Mouse (Mus musculus): ENCODE results near the gene Scd3. TPM values are rescaled to one million over a fixed set of nuclear protein-coding genes. Genes with fewer than 3 reads are reported as not detected.

Gene Scd3
- polyA plus RNA-seq, 1 experiment from 2014 or later, result 0.05 TPM

GRCm38 (mm10) chr19:44283157-44284024 lies 80.3 kb downstream of the Scd3 start:
- ChIA-PET CTCF (interaction anchor here (0.8 kb wide), 1 partner anchor 23 kb away, joined by 3 read pairs; no protein-coding TSS in a partner anchor), POLR2A (no interaction called here)
- H3K27me3 ChIP-seq, result no peaks in the 10 kb centered on the region
- ATAC-seq (no peak), DNase-seq (ENCODE audit: low read depth, low spot score) (no peak)
- in situ Hi-C loops (cut with MboI; ENCODE audit: low pct_unique_long_range_greater_than_20kb), result no loop called here
- no peak for TF ChIP-seq CTCF (IDR thresholded peaks at IDR 0.05)

- no peak for DNase-seq (ENCODE audit: low read depth, low spot score)
- no peak for TF ChIP-seq CTCF (IDR thresholded peaks at IDR 0.05)
- no peaks in the 10 kb centered on the region for H3K27me3 ChIP-seq
- CTCF ChIA-PET, result interaction anchor here (0.8 kb wide), 1 partner anchor 24 kb away, joined by 3 read pairs; no protein-coding TSS in a partner anchor
- POLR2A ChIA-PET, result no interaction called here
- ATAC-seq, result peak; percentile 52
- in situ Hi-C loops (cut with MboI; ENCODE audit: low pct_unique_long_range_greater_than_20kb), result no loop called here
Measured at GRCm38 (mm10) chr19:44284025-44284695, 81.1 kb downstream of the Scd3 start.

GRCm38 (mm10) chr19:44284723-44285122 lies 81.7 kb downstream of the Scd3 start:
- CTCF ChIA-PET, result interaction anchor here (1.0 kb wide), 1 partner anchor 10 kb away, joined by 3 read pairs; no protein-coding TSS in a partner anchor
- in situ Hi-C loops (cut with MboI; ENCODE audit: low pct_unique_long_range_greater_than_20kb), result no loop called here
- no peaks in the 10 kb centered on the region for H3K27me3 ChIP-seq
- ATAC-seq (no peak), DNase-seq (ENCODE audit: low read depth, low spot score) (no peak)
- TF ChIP-seq CTCF (IDR thresholded peaks at IDR 0.05), result no peak
- POLR2A ChIA-PET, result no interaction called here

- H3K27me3 ChIP-seq, result no peaks in the 10 kb centered on the region
- CTCF ChIA-PET, result interaction anchor here (1.0 kb wide), 1 partner anchor 10 kb away, joined by 3 read pairs; no protein-coding TSS in a partner anchor
- DNase-seq (ENCODE audit: low read depth, low spot score) (no peak), ATAC-seq (no peak)
- TF ChIP-seq CTCF (IDR thresholded peaks at IDR 0.05), result no peak
- in situ Hi-C loops (cut with MboI; ENCODE audit: low pct_unique_long_range_greater_than_20kb), result no loop called here
- POLR2A ChIA-PET, result no interaction called here
Measured at GRCm38 (mm10) chr19:44285554-44285953, 82.5 kb downstream of the Scd3 start.

- ATAC-seq, result no peak
- H3K27me3 ChIP-seq, result no peaks in the 10 kb centered on the region
- in situ Hi-C loops (cut with MboI; ENCODE audit: low pct_unique_long_range_greater_than_20kb), result no loop called here
- no peak for DNase-seq (ENCODE audit: low read depth, low spot score)
- CTCF ChIA-PET, result no interaction called here
- POLR2A ChIA-PET, result no interaction called here
- no peak for TF ChIP-seq CTCF (IDR thresholded peaks at IDR 0.05)
Measured at GRCm38 (mm10) chr19:44286109-44286508, 83.0 kb downstream of the Scd3 start.

- DNase-seq (ENCODE audit: low read depth, low spot score), result no peak
- no peaks in the 10 kb centered on the region for H3K27me3 ChIP-seq
- TF ChIP-seq CTCF (IDR thresholded peaks at IDR 0.05), result no peak
- in situ Hi-C loops (cut with MboI; ENCODE audit: low pct_unique_long_range_greater_than_20kb), result no loop called here
- ChIA-PET POLR2A (interaction anchor here (0.6 to 0.7 kb wide), 2 partner anchors 12 to 490 kb away, joined by 3 read pairs; no protein-coding TSS in a partner anchor), CTCF (interaction anchor here (0.7 to 0.8 kb wide), 2 partner anchors 33 to 42 kb away, joined by 3 read pairs; no protein-coding TSS in a partner anchor)
- no peak for ATAC-seq
Measured at GRCm38 (mm10) chr19:44287415-44288110, 84.5 kb downstream of the Scd3 start.

GRCm38 (mm10) chr19:44292083-44292482 lies 89.0 kb downstream of the Scd3 start:
- TF ChIP-seq CTCF (IDR thresholded peaks at IDR 0.05), result no peak
- DNase-seq (ENCODE audit: low read depth, low spot score), result no peak
- H3K27me3 ChIP-seq, result no peaks in the 10 kb centered on the region
- CTCF ChIA-PET, result no interaction called here
- in situ Hi-C loops (cut with MboI; ENCODE audit: low pct_unique_long_range_greater_than_20kb), result no loop called here
- POLR2A ChIA-PET, result interaction anchor here (0.6 to 1.6 kb wide), 4 partner anchors 13 to 100 kb away, joined by 3 read pairs; partner anchors contain the start of gene Pkd2l1
- ATAC-seq, result no peak

GRCm38 (mm10) chr19:44292483-44292882 lies 89.4 kb downstream of the Scd3 start:
- no peak for DNase-seq (ENCODE audit: low read depth, low spot score)
- POLR2A ChIA-PET, result interaction anchor here (0.6 to 1.6 kb wide), 4 partner anchors 13 to 100 kb away, joined by 3 read pairs; partner anchors contain the start of gene Pkd2l1
- no peak for ATAC-seq
- no peaks in the 10 kb centered on the region for H3K27me3 ChIP-seq
- in situ Hi-C loops (cut with MboI; ENCODE audit: low pct_unique_long_range_greater_than_20kb), result no loop called here
- CTCF ChIA-PET, result no interaction called here
- no peak for TF ChIP-seq CTCF (IDR thresholded peaks at IDR 0.05)

GRCm38 (mm10) chr19:44292941-44293768 lies 90.1 kb downstream of the Scd3 start, which contains the start of gene Scd2:
Gene Scd2 (plus strand): TSS chr19:44293674.
- H3K27me3 ChIP-seq, result no peaks in the 10 kb centered on the region
- ATAC-seq (no peak), DNase-seq (ENCODE audit: low read depth, low spot score) (no peak)
- CTCF ChIA-PET, result interaction anchor here (1.0 to 3.3 kb wide), 3 partner anchors 36 to 54 kb away, joined by 3 to 21 read pairs (median 3); no protein-coding TSS in a partner anchor
- TF ChIP-seq CTCF (IDR thresholded peaks at IDR 0.05), result no peak
- POLR2A ChIA-PET, result interaction anchor here (1.0 to 1.6 kb wide), 2 partner anchors 14 to 27 kb away, joined by 3 read pairs; no protein-coding TSS in a partner anchor
- in situ Hi-C loops (cut with MboI; ENCODE audit: low pct_unique_long_range_greater_than_20kb), result no loop called here

Other genes starting within 250 kb of the Scd3 start
- 0.30 TPM for gene Cpn1, start 216.7 kb upstream of the Scd3 start, polyA plus RNA-seq (2021)
- 0.58 TPM for gene Cyp2c23, start 174.1 kb upstream of the Scd3 start, polyA plus RNA-seq (2021)
- gene Erlin1, start 133.5 kb upstream of the Scd3 start, polyA plus RNA-seq (2021), result 32.6 TPM
- 62.1 TPM for gene Chuk, start 95.8 kb upstream of the Scd3 start, polyA plus RNA-seq (2021)
- 21.9 TPM for gene Cwf19l1, start 67.4 kb upstream of the Scd3 start, polyA plus RNA-seq (2021)
- 71.1 TPM for gene Bloc1s2, start 56.8 kb upstream of the Scd3 start, polyA plus RNA-seq (2021)
- gene Pkd2l1, start 10.8 kb upstream of the Scd3 start, polyA plus RNA-seq (2021), result 0.03 TPM
- 152 TPM for gene Scd2, start 90.4 kb downstream of the Scd3 start, polyA plus RNA-seq (2021)
- 0.09 TPM for gene Scd4, start 129.8 kb downstream of the Scd3 start, polyA plus RNA-seq (2021)
- 2.4 TPM for gene Scd1, start 204.6 kb downstream of the Scd3 start, polyA plus RNA-seq (2021)